Mouse (Mus musculus): ENCODE results near the gene Rgs3. TPM values are rescaled to one million over a fixed set of nuclear protein-coding genes. Genes with fewer than 3 reads are reported as not detected.

Gene Rgs3
- polyA plus RNA-seq, 1 experiment from 2014 or later, result 62.0 TPM

- peak overlapping the region; percentile 72 for H3K4me2 ChIP-seq (replicated peaks; ENCODE audit: low read depth, low read length)
Observed at GRCm38 (mm10) chr4:62518416-62519121, 41.1 kb upstream of the Rgs3 start.

GRCm38 (mm10) chr4:62519122-62519848 is 40.4 kb upstream of the Rgs3 start:
- under 1% methylated on average over 26 of the region's 26 CpGs for WGBS
- peak overlapping the region; percentile 74 for H3K4me3 ChIP-seq (ENCODE audit: low read length)
- H3K27me3 ChIP-seq (ENCODE audit: insufficient read depth, low read length), result no peaks in the 10 kb centered on the region
- no peaks in the 10 kb centered on the region for H3K9me3 ChIP-seq (ENCODE audit: low read length)
- H3K4me1 ChIP-seq (ENCODE audit: insufficient read depth, low read length), result peaks cover 51% of the 10 kb centered on the region
- peaks cover 5% of the 10 kb centered on the region; the same call in 1 of the 2 replicates for H3K36me3 ChIP-seq (ENCODE audit: insufficient read depth, low read length)
- peak overlapping the region; percentile 72 for H3K4me2 ChIP-seq (replicated peaks; ENCODE audit: low read depth, low read length)
- ATAC-seq (ENCODE audit: low FRiP score, low TSS enrichment), result peak; percentile 72
- peak overlapping the region; percentile 89 for H3K27ac ChIP-seq (ENCODE audit: low read length)
- H3K9ac ChIP-seq (replicated peaks; ENCODE audit: low read length), result peak overlapping the region; percentile 75

More at GRCm38 (mm10) chr4:62518416-62519121, 41.1 kb upstream of the Rgs3 start:
- peak overlapping the region; percentile 75 for H3K9ac ChIP-seq (replicated peaks; ENCODE audit: low read length)
- H3K9me3 ChIP-seq (ENCODE audit: low read length), result no peaks in the 10 kb centered on the region
- WGBS, result 25% methylated on average over 13 of the region's 13 CpGs
- peaks cover 46% of the 10 kb centered on the region for H3K4me1 ChIP-seq (ENCODE audit: insufficient read depth, low read length)
- ATAC-seq (ENCODE audit: low FRiP score, low TSS enrichment), result peak; percentile 18
- H3K27ac ChIP-seq (ENCODE audit: low read length), result peak overlapping the region; percentile 89
- H3K4me3 ChIP-seq (ENCODE audit: low read length), result peak overlapping the region; percentile 74
- peaks cover 9% of the 10 kb centered on the region; the same call in 1 of the 2 replicates for H3K36me3 ChIP-seq (ENCODE audit: insufficient read depth, low read length)
- H3K27me3 ChIP-seq (ENCODE audit: insufficient read depth, low read length), result no peaks in the 10 kb centered on the region

GRCm38 (mm10) chr4:62519849-62520233 is 39.8 kb upstream of the Rgs3 start, which contains the start of gene Alad:
Alad (minus strand) TSS chr4:62519918.
- H3K36me3 ChIP-seq (ENCODE audit: insufficient read depth, low read length), result peaks cover 5% of the 10 kb centered on the region; the same call in 1 of the 2 replicates
- H3K4me1 ChIP-seq (ENCODE audit: insufficient read depth, low read length), result peaks cover 52% of the 10 kb centered on the region
- peak within 1 kb of the TSS; percentile 74 for H3K4me3 ChIP-seq (ENCODE audit: low read length)
- 0% methylated on average over 37 of the region's 37 CpGs for WGBS
- H3K9me3 ChIP-seq (ENCODE audit: low read length), result no peaks in the 10 kb centered on the region
- H3K4me2 ChIP-seq (replicated peaks; ENCODE audit: low read depth, low read length), result peak within 1 kb of the TSS; percentile 72
- no peaks in the 10 kb centered on the region for H3K27me3 ChIP-seq (ENCODE audit: insufficient read depth, low read length)
- ATAC-seq (ENCODE audit: low FRiP score, low TSS enrichment), result peak; percentile 93
- peak within 1 kb of the TSS; percentile 89 for H3K27ac ChIP-seq (ENCODE audit: low read length)
- peak within 1 kb of the TSS; percentile 75 for H3K9ac ChIP-seq (replicated peaks; ENCODE audit: low read length)

- WGBS, result 89% methylated on average over 2 of the region's 2 CpGs
- Histone ChIP-seq H3K36me3 (ENCODE audit: insufficient read depth, low read length) (peaks cover 5% of the 10 kb centered on the region; the same call in 1 of the 2 replicates), H3K9ac (replicated peaks; ENCODE audit: low read length) (no peak overlapping the region), H3K4me2 (replicated peaks; ENCODE audit: low read depth, low read length) (no peak overlapping the region), H3K4me1 (ENCODE audit: insufficient read depth, low read length) (peaks cover 41% of the 10 kb centered on the region), H3K27me3 (ENCODE audit: insufficient read depth, low read length) (no peaks in the 10 kb centered on the region), H3K4me3 (ENCODE audit: low read length) (no peak overlapping the region), H3K9me3 (ENCODE audit: low read length) (no peaks in the 10 kb centered on the region), H3K27ac (ENCODE audit: low read length) (no peak overlapping the region)
- ATAC-seq (ENCODE audit: low FRiP score, low TSS enrichment), result no peak
Observed at GRCm38 (mm10) chr4:62520892-62521400, 38.7 kb upstream of the Rgs3 start.

GRCm38 (mm10) chr4:62524651-62525488 is 34.8 kb upstream of the Rgs3 start, which contains the start of the genes Pole3 and 4933430I17Rik:
Pole3 (minus strand) TSS chr4:62525068.
4933430I17Rik (plus strand) TSS chr4:62525369.
- Histone ChIP-seq H3K4me1 (ENCODE audit: insufficient read depth, low read length) (peaks cover 11% of the 10 kb centered on the region), H3K9ac (replicated peaks; ENCODE audit: low read length) (peak within 1 kb of the TSS; percentile 80), H3K36me3 (ENCODE audit: insufficient read depth, low read length) (peaks cover 5% of the 10 kb centered on the region; the same call in 1 of the 2 replicates), H3K27ac (ENCODE audit: low read length) (peak within 1 kb of the TSS; percentile 97), H3K27me3 (ENCODE audit: insufficient read depth, low read length) (no peaks in the 10 kb centered on the region), H3K4me2 (replicated peaks; ENCODE audit: low read depth, low read length) (peak within 1 kb of the TSS; percentile 88), H3K4me3 (ENCODE audit: low read length) (peak within 1 kb of the TSS; percentile 67), H3K9me3 (ENCODE audit: low read length) (no peaks in the 10 kb centered on the region)
- under 1% methylated on average over 59 of the region's 59 CpGs for WGBS
- ATAC-seq (ENCODE audit: low FRiP score, low TSS enrichment), result peak; percentile 98

GRCm38 (mm10) chr4:62525489-62525811 is 34.2 kb upstream of the Rgs3 start:
- 2% methylated on average over 10 of the region's 10 CpGs for WGBS

GRCm38 (mm10) chr4:62526256-62526655 is 33.4 kb upstream of the Rgs3 start:
- Histone ChIP-seq H3K9ac (replicated peaks; ENCODE audit: low read length) (no peak overlapping the region), H3K9me3 (ENCODE audit: low read length) (no peaks in the 10 kb centered on the region), H3K27me3 (ENCODE audit: insufficient read depth, low read length) (no peaks in the 10 kb centered on the region), H3K4me2 (replicated peaks; ENCODE audit: low read depth, low read length) (no peak overlapping the region), H3K36me3 (ENCODE audit: insufficient read depth, low read length) (peaks cover 5% of the 10 kb centered on the region; the same call in 1 of the 2 replicates), H3K27ac (ENCODE audit: low read length) (no peak overlapping the region), H3K4me3 (ENCODE audit: low read length) (no peak overlapping the region), H3K4me1 (ENCODE audit: insufficient read depth, low read length) (peaks cover 6% of the 10 kb centered on the region)
- no peak for ATAC-seq (ENCODE audit: low FRiP score, low TSS enrichment)
- 58% methylated on average over 2 of the region's 2 CpGs for WGBS

More at GRCm38 (mm10) chr4:62525489-62525811, 34.2 kb upstream of the Rgs3 start:
- no peak overlapping the region for H3K27ac ChIP-seq (ENCODE audit: low read length)
- ATAC-seq (ENCODE audit: low FRiP score, low TSS enrichment), result no peak
- H3K4me2 ChIP-seq (replicated peaks; ENCODE audit: low read depth, low read length), result peak overlapping the region; percentile 88
- no peaks in the 10 kb centered on the region for H3K27me3 ChIP-seq (ENCODE audit: insufficient read depth, low read length)
- peaks cover 5% of the 10 kb centered on the region; the same call in 1 of the 2 replicates for H3K36me3 ChIP-seq (ENCODE audit: insufficient read depth, low read length)
- no peaks in the 10 kb centered on the region for H3K9me3 ChIP-seq (ENCODE audit: low read length)
- H3K4me3 ChIP-seq (ENCODE audit: low read length), result peak overlapping the region; percentile 67
- H3K4me1 ChIP-seq (ENCODE audit: insufficient read depth, low read length), result peaks cover 8% of the 10 kb centered on the region
- H3K9ac ChIP-seq (replicated peaks; ENCODE audit: low read length), result no peak overlapping the region; the same call in 1 of the 2 replicates

GRCm38 (mm10) chr4:62527655-62528054 is 32.0 kb upstream of the Rgs3 start:
- H3K4me1 ChIP-seq (ENCODE audit: insufficient read depth, low read length), result peaks cover 6% of the 10 kb centered on the region
- ATAC-seq (ENCODE audit: low FRiP score, low TSS enrichment), result no peak
- H3K36me3 ChIP-seq (ENCODE audit: insufficient read depth, low read length), result peaks cover 5% of the 10 kb centered on the region; the same call in 1 of the 2 replicates
- WGBS, result 82% methylated on average over 4 of the region's 4 CpGs
- no peaks in the 10 kb centered on the region for H3K27me3 ChIP-seq (ENCODE audit: insufficient read depth, low read length)
- H3K27ac ChIP-seq (ENCODE audit: low read length), result no peak overlapping the region
- no peak overlapping the region for H3K9ac ChIP-seq (replicated peaks; ENCODE audit: low read length)
- H3K4me3 ChIP-seq (ENCODE audit: low read length), result no peak overlapping the region
- H3K4me2 ChIP-seq (replicated peaks; ENCODE audit: low read depth, low read length), result no peak overlapping the region
- no peaks in the 10 kb centered on the region for H3K9me3 ChIP-seq (ENCODE audit: low read length)

GRCm38 (mm10) chr4:62533729-62534128 is 25.9 kb upstream of the Rgs3 start:
- Histone ChIP-seq H3K4me1 (ENCODE audit: insufficient read depth, low read length) (no peaks in the 10 kb centered on the region), H3K4me3 (ENCODE audit: low read length) (no peak overlapping the region), H3K36me3 (ENCODE audit: insufficient read depth, low read length) (no peaks in the 10 kb centered on the region), H3K9me3 (ENCODE audit: low read length) (no peaks in the 10 kb centered on the region), H3K9ac (replicated peaks; ENCODE audit: low read length) (no peak overlapping the region), H3K27me3 (ENCODE audit: insufficient read depth, low read length) (no peaks in the 10 kb centered on the region), H3K4me2 (replicated peaks; ENCODE audit: low read depth, low read length) (no peak overlapping the region), H3K27ac (ENCODE audit: low read length) (no peak overlapping the region)
- WGBS, result 90% methylated on average over 6 of the region's 6 CpGs
- no peak for ATAC-seq (ENCODE audit: low FRiP score, low TSS enrichment)
